Mouse (Mus musculus): ENCODE measurements around the gene Hnrnpdl. TPM values are rescaled to one million over a fixed set of nuclear protein-coding genes. Genes with fewer than 3 reads are reported as not detected.
A peak's percentile ranks its signal among the peaks of the same experiment; 100 is the strongest.

The Hnrnpdl gene
- polyA plus RNA-seq, 1 experiment from 2014 or later = 181 TPM

GRCm38 (mm10) chr5:100032646-100033045 is 6.8 kb downstream of the Hnrnpdl start:
- 77% methylated on average over 3 of the region's 3 CpGs for WGBS

GRCm38 (mm10) chr5:100032107-100032506 is 7.4 kb downstream of the Hnrnpdl start:
- no peak for ATAC-seq (ENCODE audit: low FRiP score)
- H3K36me3 ChIP-seq = peaks cover 41% of the 10 kb centered on the region

More at GRCm38 (mm10) chr5:100032646-100033045, 6.8 kb downstream of the Hnrnpdl start:
- Histone ChIP-seq H3K27ac (replicated peaks) (no peak overlapping the region), H3K4me2 (no peak overlapping the region), H3K9me3 (replicated peaks) (no peaks in the 10 kb centered on the region), H3K27me3 (replicated peaks) (no peaks in the 10 kb centered on the region), H3K36me3 (peaks cover 41% of the 10 kb centered on the region), H3K4me1 (peaks cover 38% of the 10 kb centered on the region), H3K9ac (replicated peaks) (no peak overlapping the region), H3K4me3 (replicated peaks) (no peak overlapping the region)
- no peak for ATAC-seq (ENCODE audit: low FRiP score)

GRCm38 (mm10) chr5:100030069-100030468 is 9.4 kb downstream of the Hnrnpdl start:
- Histone ChIP-seq H3K27ac (replicated peaks) (peak overlapping the region; percentile 25; the same call in 1 of the 2 replicates), H3K9ac (replicated peaks) (no peak overlapping the region), H3K4me3 (replicated peaks) (no peak overlapping the region), H3K27me3 (replicated peaks) (no peaks in the 10 kb centered on the region), H3K36me3 (peaks cover 40% of the 10 kb centered on the region), H3K9me3 (replicated peaks) (no peaks in the 10 kb centered on the region), H3K4me2 (no peak overlapping the region), H3K4me1 (peaks cover 16% of the 10 kb centered on the region)
- WGBS = 17% methylated on average over 6 of the region's 6 CpGs
- ATAC-seq (ENCODE audit: low FRiP score) = peak; percentile 63

More at GRCm38 (mm10) chr5:100032107-100032506, 7.4 kb downstream of the Hnrnpdl start:
- 76% methylated on average over 2 of the region's 2 CpGs for WGBS
- H3K9ac ChIP-seq (replicated peaks) = no peak overlapping the region
- H3K27me3 ChIP-seq (replicated peaks) = no peaks in the 10 kb centered on the region
- no peak overlapping the region for H3K4me2 ChIP-seq
- no peak overlapping the region for H3K4me3 ChIP-seq (replicated peaks)
- H3K9me3 ChIP-seq (replicated peaks) = no peaks in the 10 kb centered on the region
- no peak overlapping the region for H3K27ac ChIP-seq (replicated peaks)
- H3K4me1 ChIP-seq = peaks cover 32% of the 10 kb centered on the region

- Histone ChIP-seq H3K9me3 (replicated peaks) (no peaks in the 10 kb centered on the region), H3K4me1 (peaks cover 1% of the 10 kb centered on the region), H3K27me3 (replicated peaks) (no peaks in the 10 kb centered on the region), H3K27ac (replicated peaks) (no peak overlapping the region), H3K36me3 (no peaks in the 10 kb centered on the region), H3K4me3 (replicated peaks) (no peak overlapping the region), H3K4me2 (no peak overlapping the region), H3K9ac (replicated peaks) (no peak overlapping the region)
- WGBS = 77% methylated on average over 1 of the region's 1 CpGs
- ATAC-seq (ENCODE audit: low FRiP score) = no peak
Observed at GRCm38 (mm10) chr5:100024868-100025267, 14.6 kb downstream of the Hnrnpdl start.

GRCm38 (mm10) chr5:100024403-100024802 is 15.1 kb downstream of the Hnrnpdl start:
- no peak for ATAC-seq (ENCODE audit: low FRiP score)
- Histone ChIP-seq H3K9me3 (replicated peaks) (no peaks in the 10 kb centered on the region), H3K36me3 (no peaks in the 10 kb centered on the region), H3K4me3 (replicated peaks) (no peak overlapping the region), H3K27me3 (replicated peaks) (no peaks in the 10 kb centered on the region), H3K9ac (replicated peaks) (no peak overlapping the region), H3K4me1 (no peaks in the 10 kb centered on the region), H3K27ac (replicated peaks) (no peak overlapping the region), H3K4me2 (no peak overlapping the region)
- WGBS = 68% methylated on average over 5 of the region's 5 CpGs

GRCm38 (mm10) chr5:100020089-100020488 is 19.4 kb downstream of the Hnrnpdl start:
- Histone ChIP-seq H3K27ac (replicated peaks) (no peak overlapping the region), H3K4me2 (no peak overlapping the region), H3K4me3 (replicated peaks) (no peak overlapping the region), H3K4me1 (no peaks in the 10 kb centered on the region), H3K27me3 (replicated peaks) (no peaks in the 10 kb centered on the region), H3K9me3 (replicated peaks) (no peaks in the 10 kb centered on the region), H3K36me3 (no peaks in the 10 kb centered on the region), H3K9ac (replicated peaks) (no peak overlapping the region)
- ATAC-seq (ENCODE audit: low FRiP score) = no peak

- H3K4me3 ChIP-seq (replicated peaks) = no peak overlapping the region
- no peaks in the 10 kb centered on the region for H3K27me3 ChIP-seq (replicated peaks)
- H3K9me3 ChIP-seq (replicated peaks) = no peaks in the 10 kb centered on the region
- H3K9ac ChIP-seq (replicated peaks) = no peak overlapping the region
- WGBS = 94% methylated on average over 9 of the region's 9 CpGs
- H3K36me3 ChIP-seq = no peaks in the 10 kb centered on the region
- no peaks in the 10 kb centered on the region for H3K4me1 ChIP-seq
- no peak overlapping the region for H3K27ac ChIP-seq (replicated peaks)
- ATAC-seq (ENCODE audit: low FRiP score) = no peak
- no peak overlapping the region for H3K4me2 ChIP-seq
Observed at GRCm38 (mm10) chr5:100012599-100012998, 26.9 kb downstream of the Hnrnpdl start.

- ATAC-seq (ENCODE audit: low FRiP score) = no peak
- H3K27me3 ChIP-seq (replicated peaks) = no peaks in the 10 kb centered on the region
- H3K4me1 ChIP-seq = no peaks in the 10 kb centered on the region
- H3K4me3 ChIP-seq (replicated peaks) = no peak overlapping the region
- no peak overlapping the region for H3K9ac ChIP-seq (replicated peaks)
- no peaks in the 10 kb centered on the region for H3K36me3 ChIP-seq
- 62% methylated on average over 3 of the region's 3 CpGs for WGBS
- H3K4me2 ChIP-seq = no peak overlapping the region
- no peaks in the 10 kb centered on the region for H3K9me3 ChIP-seq (replicated peaks)
- H3K27ac ChIP-seq (replicated peaks) = no peak overlapping the region
Observed at GRCm38 (mm10) chr5:100008485-100008884, 31.0 kb downstream of the Hnrnpdl start.

- H3K4me3 ChIP-seq (replicated peaks) = no peak overlapping the region
- H3K4me1 ChIP-seq = no peaks in the 10 kb centered on the region
- no peaks in the 10 kb centered on the region for H3K27me3 ChIP-seq (replicated peaks)
- 75% methylated on average over 4 of the region's 4 CpGs for WGBS
- H3K27ac ChIP-seq (replicated peaks) = no peak overlapping the region
- no peaks in the 10 kb centered on the region for H3K36me3 ChIP-seq
- H3K9ac ChIP-seq (replicated peaks) = no peak overlapping the region
- H3K4me2 ChIP-seq = no peak overlapping the region
- no peak for ATAC-seq (ENCODE audit: low FRiP score)
- H3K9me3 ChIP-seq (replicated peaks) = no peaks in the 10 kb centered on the region
Observed at GRCm38 (mm10) chr5:100007040-100007375, 32.5 kb downstream of the Hnrnpdl start.

- H3K36me3 ChIP-seq = no peaks in the 10 kb centered on the region
- no peak for ATAC-seq (ENCODE audit: low FRiP score)
- no peak overlapping the region for H3K4me2 ChIP-seq
- no peak overlapping the region for H3K4me3 ChIP-seq (replicated peaks)
- H3K9me3 ChIP-seq (replicated peaks) = no peaks in the 10 kb centered on the region
- H3K27me3 ChIP-seq (replicated peaks) = no peaks in the 10 kb centered on the region
- H3K4me1 ChIP-seq = no peaks in the 10 kb centered on the region
- H3K9ac ChIP-seq (replicated peaks) = no peak overlapping the region
- WGBS = 88% methylated on average over 4 of the region's 4 CpGs
- no peak overlapping the region for H3K27ac ChIP-seq (replicated peaks)
Observed at GRCm38 (mm10) chr5:100006324-100007039, 33.0 kb downstream of the Hnrnpdl start.

- Histone ChIP-seq H3K36me3 (no peaks in the 10 kb centered on the region), H3K4me3 (replicated peaks) (no peak overlapping the region), H3K27ac (replicated peaks) (no peak overlapping the region), H3K4me1 (no peaks in the 10 kb centered on the region), H3K27me3 (replicated peaks) (no peaks in the 10 kb centered on the region), H3K9me3 (replicated peaks) (no peaks in the 10 kb centered on the region), H3K9ac (replicated peaks) (no peak overlapping the region), H3K4me2 (no peak overlapping the region)
- 78% methylated on average over 6 of the region's 6 CpGs for WGBS
- ATAC-seq (ENCODE audit: low FRiP score) = no peak
Observed at GRCm38 (mm10) chr5:100005896-100006295, 33.6 kb downstream of the Hnrnpdl start.

- Histone ChIP-seq H3K27ac (replicated peaks) (no peak overlapping the region), H3K4me1 (no peaks in the 10 kb centered on the region), H3K9me3 (replicated peaks) (no peaks in the 10 kb centered on the region), H3K27me3 (replicated peaks) (no peaks in the 10 kb centered on the region), H3K4me2 (no peak overlapping the region), H3K4me3 (replicated peaks) (no peak overlapping the region), H3K36me3 (no peaks in the 10 kb centered on the region), H3K9ac (replicated peaks) (no peak overlapping the region)
- WGBS = 71% methylated on average over 3 of the region's 3 CpGs
- ATAC-seq (ENCODE audit: low FRiP score) = no peak
Observed at GRCm38 (mm10) chr5:100005431-100005830, 34.0 kb downstream of the Hnrnpdl start.

All from neural tube, embryonic 15.5 days (tissue).